Mouse (Mus musculus) frontal cortex, postnatal 36 days (tissue): ENCODE results near the gene Sqstm1.

Experiments used
- DNase-seq, 2 experiments: peaks; one replicate each; pipeline ENCODE4 v3.0.0; 2022; ENCODE audit warnings: low spot score in 2 of 2

Gene Sqstm1

DNA sequence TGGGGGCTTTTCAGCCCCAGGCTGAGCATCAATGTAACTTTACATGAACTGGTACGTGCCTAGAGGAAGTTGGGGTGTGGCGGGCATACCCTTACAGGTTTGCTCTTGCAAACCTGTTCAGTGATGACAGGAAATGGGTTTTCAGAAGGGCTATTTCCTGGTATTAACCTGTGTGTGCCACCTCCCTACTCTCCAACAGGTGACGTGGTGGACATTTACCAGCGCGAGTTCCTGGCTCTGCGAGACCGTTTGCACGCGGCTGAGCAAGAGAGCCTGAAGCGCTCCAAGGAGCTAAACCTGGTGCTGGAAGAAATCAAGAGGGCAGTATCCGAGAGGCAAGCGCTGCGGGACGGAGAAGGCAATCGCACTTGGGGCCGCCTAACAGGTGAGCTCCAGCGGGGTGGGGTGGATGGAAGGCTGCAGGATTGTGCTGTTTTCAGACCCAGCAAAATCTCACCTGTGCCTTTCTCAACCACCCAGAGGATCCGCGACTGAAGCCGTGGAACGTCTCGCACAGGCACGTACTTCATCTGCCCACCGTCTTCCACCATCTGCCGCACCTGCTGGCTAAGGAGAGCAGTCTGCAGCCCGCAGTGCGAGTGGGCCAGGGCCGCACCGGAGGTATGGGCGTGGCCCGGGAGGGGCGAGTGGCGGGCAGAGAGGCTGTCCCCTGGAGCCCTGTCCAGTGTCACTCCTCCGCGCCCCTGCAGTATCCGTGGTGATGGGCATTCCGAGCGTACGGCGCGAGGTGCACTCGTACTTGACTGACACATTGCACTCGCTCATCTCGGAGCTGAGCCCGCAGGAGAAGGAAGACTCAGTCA lies 20.1 kb upstream of the Sqstm1 start:
- DNase-seq = no peak

DNA sequence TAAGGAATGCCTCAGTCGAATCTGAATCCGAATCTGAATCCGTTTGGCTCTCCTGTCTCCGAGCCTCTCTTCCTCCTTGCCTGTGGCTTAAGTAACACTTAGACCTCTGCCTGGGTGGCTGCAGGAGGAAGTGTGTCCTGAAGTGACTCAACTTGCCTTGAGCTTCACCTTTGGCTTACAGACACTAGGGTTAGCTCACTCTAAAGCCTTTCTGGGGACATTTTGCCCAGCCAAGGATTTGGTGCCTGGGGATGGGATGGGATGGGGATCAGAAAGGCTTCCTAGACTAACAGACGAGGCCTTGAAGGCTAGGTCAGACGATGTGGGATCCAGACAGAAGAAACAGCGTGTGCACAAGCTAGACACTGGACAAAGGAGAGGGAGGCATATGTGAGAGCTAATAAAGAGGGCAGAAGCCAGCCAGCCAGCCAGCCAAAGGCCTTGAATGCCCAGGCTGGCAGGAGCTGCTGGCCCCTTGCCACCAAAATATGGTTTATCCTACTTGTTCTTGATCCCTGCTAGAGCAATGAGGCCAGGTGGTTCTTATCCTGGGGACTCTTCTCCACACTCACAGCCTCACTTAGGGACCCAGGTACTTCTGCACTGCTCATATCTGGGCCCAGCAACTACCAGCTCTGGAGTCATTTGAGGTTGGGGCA lies 18.8 kb upstream of the Sqstm1 start:
- DNase-seq = no peak

DNA sequence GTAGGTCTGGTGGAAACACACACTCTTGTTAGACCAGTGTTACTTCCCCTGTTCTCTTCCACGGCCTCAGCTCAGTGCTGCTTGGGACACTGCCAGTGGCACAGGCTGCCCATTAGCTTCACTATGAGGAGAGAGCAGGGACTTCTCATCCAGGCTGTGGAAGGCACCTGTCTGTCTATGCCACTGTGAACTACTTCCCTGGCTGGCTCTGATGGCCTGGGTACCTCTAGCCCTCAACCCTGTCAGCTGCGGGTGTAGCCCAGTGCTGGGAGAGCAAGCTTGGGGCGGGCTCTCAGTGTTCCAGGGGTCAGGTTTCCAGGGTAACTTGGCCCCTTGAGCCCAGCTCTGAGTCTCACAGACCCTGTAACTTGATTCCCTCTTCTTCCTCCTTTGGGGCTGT lies 18.1 kb upstream of the Sqstm1 start:
- no peak for DNase-seq

GRCm38 (mm10) chr11:50227736-50228135 lies 17.1 kb upstream of the Sqstm1 start:
- no peak for DNase-seq

DNA sequence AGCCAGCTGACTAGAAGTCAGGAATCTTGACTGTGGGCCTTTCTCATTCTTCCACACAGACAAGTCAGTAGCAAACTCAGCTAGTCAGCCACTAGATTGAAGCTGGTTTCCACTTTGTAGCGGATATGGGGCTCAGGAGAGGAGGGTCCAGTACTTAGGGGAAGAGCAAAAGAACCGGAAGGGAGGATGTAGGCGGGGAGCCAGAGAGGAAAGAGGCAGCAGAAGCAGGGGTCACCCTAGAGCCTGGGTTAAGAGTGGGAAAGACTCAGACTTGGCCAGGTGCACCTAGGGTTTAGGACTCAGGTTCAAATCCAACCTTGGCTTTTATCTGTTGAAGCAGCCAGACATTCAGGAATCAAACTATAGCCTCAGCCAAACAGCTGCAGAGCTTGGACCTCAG lies 16.6 kb upstream of the Sqstm1 start:
- no peak for DNase-seq

GRCm38 (mm10) chr11:50226406-50226805 lies 15.8 kb upstream of the Sqstm1 start:
- DNase-seq = no peak

- no peak for DNase-seq
These were observed 15.2 kb upstream of the Sqstm1 start for GRCm38 (mm10) chr11:50225611-50226378.

DNA sequence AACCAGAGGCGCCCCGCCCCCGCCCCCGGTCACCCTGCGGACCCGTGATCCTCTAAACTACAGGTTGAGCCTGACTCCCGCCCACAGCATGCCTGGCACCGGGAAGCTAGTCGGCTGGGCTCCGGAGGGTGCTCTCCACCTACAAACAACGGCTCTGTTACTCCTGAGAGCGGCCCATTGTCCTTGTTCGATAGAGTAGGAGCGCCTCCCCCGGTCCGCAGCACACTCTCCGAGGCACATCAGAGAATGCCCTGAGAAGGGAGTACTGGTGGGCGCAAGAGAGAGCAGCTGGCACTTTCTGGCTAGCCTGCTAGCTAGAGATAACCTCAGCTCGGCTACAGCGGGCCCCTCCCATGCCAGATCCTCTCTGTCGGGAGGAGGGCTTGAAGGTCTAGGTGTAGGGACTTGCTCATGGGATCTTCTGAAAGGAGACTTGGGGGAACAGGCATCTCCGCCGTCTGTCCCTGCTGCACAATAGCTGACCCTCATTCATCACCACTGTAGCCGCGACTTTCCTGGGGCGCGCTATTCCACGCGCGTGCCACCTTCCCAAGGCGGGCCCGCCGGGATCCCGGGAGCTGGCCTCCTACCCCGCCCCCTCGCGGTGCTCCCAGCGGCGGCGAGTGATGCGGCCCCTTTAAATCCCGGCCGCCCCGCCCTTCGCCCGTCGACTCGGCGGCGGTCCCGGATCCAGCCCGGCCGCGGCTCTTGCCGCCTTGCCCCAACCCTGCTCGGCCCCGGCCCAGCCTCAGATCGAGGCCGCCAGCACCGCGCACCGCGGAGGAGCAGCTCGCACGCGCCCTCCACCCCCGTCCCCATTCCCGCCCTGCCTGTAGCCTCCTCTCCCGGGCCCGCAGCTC lies 14.3 kb upstream of the Sqstm1 start:
- peak; percentile 81 to 86 for DNase-seq

DNA sequence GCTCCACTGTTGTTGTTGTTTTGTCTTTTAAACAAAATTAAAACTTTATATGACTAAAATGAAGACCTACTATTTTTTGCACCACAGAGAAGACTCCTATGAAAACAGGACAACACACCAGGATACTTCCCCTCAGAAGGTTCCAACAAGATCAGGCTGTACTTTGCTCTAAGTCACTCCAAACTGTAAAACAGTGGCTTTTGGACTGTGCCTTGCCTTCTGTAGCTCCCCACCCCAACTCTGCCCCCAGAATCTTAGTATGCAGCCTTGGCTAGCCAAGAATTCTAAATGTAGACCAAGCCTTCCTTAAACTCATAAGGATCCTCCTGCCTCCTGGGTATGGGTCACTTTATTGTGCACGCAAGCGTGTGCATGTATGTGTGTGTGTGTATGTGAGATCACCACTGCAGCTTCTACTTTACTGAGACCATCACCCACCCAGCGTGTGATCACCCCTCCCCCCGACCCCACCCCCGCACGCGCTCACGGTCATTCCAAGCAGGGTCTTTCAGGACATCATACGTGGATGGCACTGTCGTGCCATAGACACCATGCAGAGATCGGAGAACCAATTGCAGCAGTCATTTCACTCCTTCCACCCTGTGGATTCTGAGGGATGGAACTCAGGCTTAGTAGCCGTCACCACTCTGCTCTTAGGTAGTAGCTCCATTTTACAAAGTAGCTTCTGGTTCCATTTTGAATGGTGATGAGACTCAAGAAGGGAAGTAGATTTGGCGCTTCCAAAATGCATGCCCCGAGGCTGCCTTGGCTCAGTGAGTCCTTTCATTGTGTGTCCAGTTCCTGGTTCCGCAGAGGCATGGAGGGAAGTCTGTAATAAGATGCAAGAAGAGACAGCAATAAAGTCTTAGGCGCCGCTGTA lies 13.4 kb upstream of the Sqstm1 start:
- DNase-seq = no peak

DNA sequence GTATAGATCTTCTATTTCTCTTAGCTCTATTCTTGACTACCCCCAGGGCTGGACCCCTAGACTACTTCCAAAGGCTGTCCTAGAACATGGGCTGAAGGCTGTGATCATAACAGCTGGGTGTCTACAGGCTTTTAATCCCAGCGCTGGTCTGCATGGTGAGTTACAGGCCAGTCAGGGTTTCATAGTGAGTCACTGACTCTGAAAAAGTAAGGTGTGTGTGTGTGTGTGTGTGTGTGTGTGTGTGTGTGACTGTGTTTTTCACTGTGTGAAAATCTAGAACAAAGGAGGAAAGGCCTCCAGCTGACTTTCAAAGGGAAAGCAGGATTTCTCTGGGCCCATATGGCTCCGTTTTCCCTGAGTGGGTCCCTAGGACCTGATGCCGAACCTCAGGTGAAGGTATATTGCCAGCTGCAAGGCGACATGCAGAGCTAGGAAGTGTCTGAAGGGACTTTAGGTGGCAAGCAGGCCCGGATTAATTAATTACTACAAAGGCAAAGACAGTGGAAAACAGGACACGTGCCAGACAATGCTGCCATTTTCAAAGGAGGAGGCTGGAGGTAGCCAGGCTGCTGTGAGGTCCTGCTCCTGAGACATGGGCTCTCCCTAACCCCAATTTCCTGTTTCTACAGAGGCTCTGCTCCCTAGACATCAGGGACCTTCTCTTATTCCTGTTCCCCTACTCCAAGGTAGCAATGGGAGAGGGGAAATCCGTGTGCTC lies 12.1 kb upstream of the Sqstm1 start:
- no peak for DNase-seq

GRCm38 (mm10) chr11:50219833-50220232 lies 9.2 kb upstream of the Sqstm1 start:
- no peak for DNase-seq

GRCm38 (mm10) chr11:50217811-50218210 lies 7.2 kb upstream of the Sqstm1 start:
- DNase-seq = no peak

DNA sequence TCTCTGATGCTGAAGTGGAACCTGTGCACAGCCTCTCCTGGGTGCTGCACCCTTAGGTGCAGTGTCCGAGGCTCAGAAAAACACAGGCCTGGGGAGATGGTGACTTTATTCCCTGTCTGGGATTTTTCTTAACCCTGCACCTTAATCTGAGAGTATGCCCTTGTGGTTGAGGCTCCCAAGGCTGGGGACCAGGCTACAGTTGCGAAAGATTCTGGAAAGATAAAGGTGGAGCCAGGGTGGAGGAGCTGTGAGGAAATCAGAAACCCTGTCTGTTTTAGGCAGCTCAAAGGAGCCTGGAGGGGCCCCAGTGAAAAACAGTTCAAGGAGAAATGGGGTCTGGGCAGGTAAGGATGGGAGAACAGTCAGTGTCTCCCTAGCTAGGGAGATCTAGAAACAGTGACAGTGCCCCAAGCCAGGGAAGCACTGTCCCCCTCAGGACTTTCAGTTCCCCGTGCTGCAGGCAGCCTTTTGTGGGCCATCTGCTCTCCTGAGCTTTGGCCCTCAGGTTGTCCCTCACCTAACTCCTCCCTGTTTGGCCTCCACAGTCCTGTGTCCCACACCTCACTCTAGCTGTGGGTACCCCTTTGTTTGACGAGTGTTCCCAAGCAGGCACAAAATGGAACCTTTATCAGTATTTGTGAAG lies 6.2 kb upstream of the Sqstm1 start:
- DNase-seq = no peak

DNA sequence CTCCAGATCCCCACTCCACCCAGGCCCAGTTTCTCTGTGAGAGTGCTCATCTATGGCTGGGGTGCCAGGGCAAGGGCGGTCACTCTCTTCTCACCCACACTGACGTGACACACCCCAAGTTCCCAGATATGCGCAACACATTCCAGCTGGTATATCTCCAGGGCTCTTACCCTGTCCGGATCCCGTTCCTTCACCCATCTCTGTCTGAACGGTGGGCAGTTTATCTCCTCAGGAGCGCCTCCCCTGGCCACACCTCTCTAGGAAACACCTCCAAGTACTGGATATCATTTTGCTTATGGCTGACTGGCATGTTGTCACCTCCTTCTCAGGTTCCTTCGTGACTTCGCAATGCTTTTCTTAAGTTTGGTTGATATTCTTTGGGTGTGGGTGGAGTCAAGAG lies 5.0 kb upstream of the Sqstm1 start:
- DNase-seq = no peak

DNA sequence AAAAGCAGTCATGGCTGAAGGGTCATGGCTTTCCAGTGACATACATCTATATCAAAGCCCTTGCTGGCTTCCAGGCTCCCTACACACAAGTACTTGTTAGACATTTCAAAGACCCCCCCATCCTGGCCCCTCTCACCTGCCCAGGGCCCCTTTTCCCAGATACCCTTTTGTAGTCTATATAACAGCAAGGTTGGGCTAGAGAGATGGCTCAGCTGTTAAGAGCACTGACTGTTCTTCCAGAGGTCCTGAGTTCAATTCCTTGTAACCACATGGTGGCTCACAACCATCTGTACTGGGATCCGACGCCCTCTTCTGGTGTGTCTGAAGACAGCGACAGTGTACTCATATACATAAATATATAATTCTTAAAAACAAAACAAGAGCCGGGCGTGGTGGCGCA lies 4.0 kb upstream of the Sqstm1 start:
- DNase-seq = no peak

GRCm38 (mm10) chr11:50212848-50213758 lies 2.5 kb upstream of the Sqstm1 start:
- DNase-seq = peak in 1 of 2 experiments; percentile 49

DNA sequence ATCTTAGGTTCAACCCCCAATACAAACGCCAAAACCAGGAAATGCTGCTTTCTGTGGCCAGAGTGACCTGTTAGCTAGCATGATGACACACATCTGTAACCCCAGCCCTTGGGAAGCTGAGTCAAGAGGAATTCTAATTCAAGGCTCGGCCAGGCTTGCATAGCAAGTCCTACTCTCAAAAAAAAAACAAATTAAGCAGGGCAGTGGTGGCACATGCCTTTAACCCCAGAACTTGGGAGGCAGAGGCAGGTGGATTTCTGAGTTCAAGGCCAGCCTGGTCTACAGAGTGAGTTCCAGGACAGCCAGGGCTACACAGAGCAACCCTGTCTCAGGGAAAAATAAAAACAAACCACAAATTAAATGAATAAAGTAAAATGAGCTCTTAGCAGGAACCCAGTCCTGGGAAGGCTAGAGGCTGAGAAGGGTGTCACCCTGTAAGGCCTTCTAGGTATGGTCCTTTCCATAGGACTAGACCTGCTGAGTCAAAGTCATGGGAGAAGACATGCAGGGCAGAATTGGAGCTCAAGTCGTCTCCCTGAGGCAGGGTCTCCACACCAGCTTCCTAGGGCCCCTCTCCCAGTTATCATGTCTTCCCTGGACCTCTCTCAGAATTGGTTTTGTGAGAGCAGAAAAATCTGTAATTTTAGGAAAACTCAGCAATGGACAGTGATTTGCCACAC lies 1.6 kb upstream of the Sqstm1 start:
- DNase-seq = no peak
